Mouse (Mus musculus): Measurements from ENCODE around the gene Rbbp7.
"Not testable (repeated sequence)": the region's sequence is repeated elsewhere in the genome, so short reads cannot be mapped to it uniquely, and the experiment has no call there.

Gene Rbbp7

GRCm38 (mm10) chrX:162760115-162760942 lies at the start of gene Rbbp7:
Gene Rbbp7 (plus strand): TSS chrX:162760402.
- DNase-seq (ENCODE audit: low spot score) = peak; percentile 89

DNA sequence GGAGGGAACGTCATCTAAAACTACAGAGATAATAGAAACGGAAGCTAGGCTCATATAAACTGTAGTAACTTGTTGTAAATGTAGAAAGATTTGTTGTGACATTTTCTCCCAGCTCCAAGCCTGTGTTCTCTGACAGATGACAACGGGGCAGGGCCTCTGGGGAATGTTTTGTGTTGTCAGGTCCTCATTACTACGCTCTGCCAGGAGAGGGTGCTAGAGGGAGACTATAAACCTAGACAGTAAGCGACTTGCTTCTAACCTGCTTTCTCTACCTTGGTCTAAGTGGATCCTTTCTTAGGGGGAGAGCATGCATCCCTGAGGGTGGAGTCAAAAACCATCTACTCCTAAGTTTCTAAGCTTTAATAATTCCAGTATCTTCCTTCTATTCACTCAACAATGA lies 42.4 kb upstream of the Rbbp7 start:
- DNase-seq (ENCODE audit: low spot score) = peak; percentile 50

DNA sequence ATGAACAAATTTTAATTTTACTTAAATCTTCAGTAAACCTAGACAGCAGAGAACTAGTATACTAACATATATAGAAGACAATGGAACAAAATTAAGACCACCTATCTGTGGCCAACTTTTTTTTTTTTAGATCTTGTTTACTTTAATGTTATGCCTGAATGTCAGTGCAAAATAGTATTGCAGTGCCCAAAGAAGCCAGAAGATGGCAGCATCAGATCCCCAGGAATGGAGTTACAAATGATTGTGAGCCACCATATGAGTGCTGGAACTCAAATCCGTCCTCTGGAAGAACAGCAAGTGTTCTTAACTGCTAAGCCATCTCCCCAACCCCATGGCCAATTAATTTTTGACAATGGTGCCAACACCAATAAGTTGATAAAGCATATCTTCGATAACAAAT lies 40.6 kb upstream of the Rbbp7 start:
- peak; percentile 23 for DNase-seq (ENCODE audit: low spot score)

DNA sequence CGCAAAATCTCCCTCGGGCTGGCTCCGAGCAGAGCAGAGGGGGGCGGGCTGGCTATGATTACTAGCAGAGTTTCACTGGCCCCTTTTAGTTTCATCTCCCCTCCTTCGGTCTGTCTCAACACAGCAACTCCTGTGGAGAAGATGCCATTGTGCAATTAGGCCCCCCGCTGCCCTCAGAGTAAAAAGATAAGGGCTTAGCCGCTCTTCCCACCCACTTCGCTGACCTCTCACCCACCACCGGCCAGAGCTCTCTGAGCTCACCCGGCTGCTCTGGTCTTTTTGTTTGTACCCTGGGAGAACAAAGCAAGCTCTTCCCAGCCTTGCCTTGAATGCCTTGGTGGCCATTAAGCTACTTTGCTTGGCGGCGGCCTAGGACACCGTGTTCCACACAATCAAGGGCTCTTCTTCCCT lies 32.8 kb upstream of the Rbbp7 start:
- DNase-seq (ENCODE audit: low spot score) = no peak

- no peak for DNase-seq (ENCODE audit: low spot score)
Observed at GRCm38 (mm10) chrX:162727795-162728194, 32.4 kb upstream of the Rbbp7 start.

GRCm38 (mm10) chrX:162728228-162728627 lies 32.0 kb upstream of the Rbbp7 start:
- DNase-seq (ENCODE audit: low spot score) = no peak

DNA sequence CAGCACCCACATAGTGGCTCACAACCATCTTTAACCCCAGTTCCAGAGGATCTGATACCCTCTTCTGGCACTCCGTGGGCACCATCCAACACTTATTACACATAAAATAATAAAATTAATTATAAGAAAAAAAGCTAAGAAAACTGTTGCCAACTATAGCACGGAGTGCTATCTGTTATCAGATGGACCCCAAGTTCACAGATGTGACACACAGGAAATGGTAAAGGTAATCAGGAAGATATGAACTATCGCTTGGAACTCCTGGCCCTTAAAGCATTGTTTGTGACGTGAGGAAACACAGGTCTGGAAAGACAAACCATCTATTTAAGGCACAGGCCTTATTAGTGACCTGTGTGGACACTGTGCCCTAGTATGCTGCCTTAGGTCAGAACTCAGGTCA lies 30.2 kb upstream of the Rbbp7 start:
- no peak for DNase-seq (ENCODE audit: low spot score)

DNA sequence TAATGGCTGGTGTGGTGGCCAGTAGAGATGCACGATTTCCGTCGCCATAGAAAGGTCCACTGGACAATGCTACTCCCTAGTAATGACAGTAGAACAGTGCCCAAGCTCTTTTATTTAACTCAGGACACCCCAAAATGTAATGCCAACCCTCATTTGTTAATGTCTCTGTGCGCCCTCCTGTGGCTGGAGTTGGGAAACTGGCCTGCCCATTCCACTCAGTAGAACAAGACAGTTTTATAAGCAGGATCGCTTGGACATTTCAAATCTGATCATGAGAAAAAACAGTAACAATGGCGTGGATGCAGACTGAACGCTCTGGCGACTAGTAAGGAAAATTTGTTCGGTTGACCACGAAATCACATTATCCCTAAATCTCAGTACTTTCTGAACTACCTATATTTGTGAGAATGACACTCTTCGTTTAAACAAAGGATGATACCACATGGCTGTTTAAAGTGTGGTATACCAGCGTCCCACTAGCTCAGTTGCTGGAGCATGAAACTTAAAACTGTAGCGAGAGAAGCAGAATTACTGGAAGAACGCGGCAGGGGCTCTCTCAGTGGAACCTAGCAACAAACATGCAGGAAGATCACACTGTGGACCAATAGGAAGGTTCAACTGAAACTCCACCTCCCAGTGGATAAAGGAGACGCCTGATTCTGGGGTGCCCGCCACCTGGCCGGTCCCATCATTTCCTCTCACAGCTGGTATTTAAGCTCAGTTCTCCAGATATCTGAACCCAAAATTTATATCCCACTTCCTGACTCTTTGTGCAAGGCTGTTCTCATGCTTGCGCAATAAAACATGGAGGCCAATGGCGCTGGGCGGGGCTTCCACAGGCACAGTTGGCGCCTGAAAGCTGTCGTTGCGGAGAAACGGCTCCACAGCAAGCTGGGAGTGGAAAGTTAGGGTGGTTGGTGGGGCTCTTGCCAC lies 24.9 kb upstream of the Rbbp7 start:
- peak; percentile 65 for DNase-seq (ENCODE audit: low spot score)

DNA sequence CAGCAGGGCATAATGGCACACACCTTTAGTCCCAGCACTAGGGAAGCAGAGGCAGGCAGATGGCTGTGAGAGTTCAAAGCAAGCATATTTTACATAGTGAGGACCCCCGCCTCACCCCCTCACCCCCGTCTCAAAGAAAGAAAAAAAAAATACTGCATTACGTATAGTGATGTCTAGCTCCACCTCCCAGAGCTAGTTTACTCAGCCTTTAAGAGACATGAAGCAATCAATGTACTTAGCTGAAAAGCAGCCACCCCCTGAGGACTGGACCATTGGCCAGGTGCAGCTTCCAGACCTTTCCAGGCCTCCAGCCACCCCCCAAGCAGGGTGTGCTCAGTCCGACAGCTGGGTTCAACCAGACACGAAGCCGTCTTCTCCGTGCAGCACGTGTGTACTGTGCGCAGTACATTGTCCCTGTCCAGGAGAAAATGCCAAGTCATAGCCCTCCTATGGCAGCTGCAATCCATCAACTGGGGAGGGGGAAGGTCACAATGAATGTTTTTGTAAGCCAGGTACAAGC lies 24.0 kb upstream of the Rbbp7 start:
- no peak for DNase-seq (ENCODE audit: low spot score)

DNA sequence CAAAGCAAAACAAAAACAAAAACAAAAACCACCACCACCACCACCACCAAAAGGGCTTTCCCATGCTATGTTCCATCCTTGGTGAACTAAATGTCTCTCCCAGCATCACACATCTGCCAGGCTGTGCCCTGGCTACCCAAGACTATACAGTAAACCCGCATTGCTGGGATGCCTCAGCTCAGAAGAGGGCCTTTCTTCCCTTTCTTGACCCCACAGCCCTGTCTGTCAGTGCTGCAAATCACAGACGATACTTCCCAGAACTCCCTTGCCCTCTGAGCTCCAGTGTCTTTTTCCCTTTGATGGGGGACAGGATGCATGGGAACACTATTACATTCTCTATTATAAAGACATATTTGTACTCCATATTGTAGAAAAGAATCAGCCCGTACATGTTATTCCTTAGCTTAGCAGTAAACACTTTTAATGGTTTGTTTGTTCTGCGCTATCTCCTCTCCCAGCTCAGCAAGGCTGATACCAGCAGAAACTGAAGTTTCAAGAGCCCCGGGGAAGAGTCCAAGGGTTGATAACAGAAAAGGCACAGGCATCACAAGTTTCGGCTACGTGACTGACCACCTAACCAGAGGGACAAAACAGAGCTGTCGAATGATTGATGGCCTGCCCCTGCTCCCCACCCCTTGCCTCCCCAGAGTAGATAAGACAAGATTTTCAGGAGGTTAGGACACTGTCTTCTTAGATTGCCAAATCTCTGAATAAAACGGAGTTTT lies 11.3 kb upstream of the Rbbp7 start:
- no peak for DNase-seq (ENCODE audit: low spot score)

- DNase-seq (ENCODE audit: low spot score) = no peak
Observed at GRCm38 (mm10) chrX:162752418-162752817, 7.8 kb upstream of the Rbbp7 start.

DNA sequence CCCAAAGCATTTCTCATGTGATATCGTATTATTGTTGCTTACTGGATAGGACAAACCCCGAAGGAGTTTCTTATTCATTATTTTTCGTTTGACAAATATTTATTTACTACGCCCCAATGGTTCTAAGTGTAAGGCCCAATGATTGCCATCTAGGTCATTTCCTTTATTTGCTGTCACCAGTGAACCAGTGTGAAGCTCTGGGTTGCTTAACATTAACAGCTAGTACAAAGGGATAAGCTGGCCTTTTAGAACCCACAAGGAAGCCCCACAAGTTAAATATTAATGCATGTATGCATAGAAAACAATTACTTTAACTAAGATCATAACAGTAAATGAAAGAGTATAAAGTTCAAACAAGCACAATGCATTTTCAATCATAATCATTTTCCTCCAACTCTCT lies 5.9 kb upstream of the Rbbp7 start:
- no peak for DNase-seq (ENCODE audit: low spot score)

DNA sequence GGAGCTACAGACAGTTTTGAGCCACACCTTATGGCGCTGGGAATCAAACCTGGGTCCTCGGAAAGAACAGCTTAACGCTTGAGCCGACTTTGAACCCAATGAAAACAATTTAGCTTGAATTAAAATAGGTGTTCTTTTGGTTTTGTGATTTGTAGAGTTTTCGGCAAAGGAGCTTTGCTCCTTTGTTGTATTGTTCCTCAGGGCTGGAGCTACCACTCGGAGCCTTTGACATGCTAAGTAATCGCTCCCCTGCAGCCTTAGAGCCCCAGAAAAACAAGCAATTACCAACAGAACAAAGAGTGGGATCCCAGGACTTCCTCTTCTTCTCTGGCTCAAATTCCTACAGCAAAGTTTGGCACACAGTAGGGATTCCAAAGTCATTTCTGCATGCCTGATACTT lies 4.1 kb upstream of the Rbbp7 start:
- DNase-seq (ENCODE audit: low spot score) = no peak

DNA sequence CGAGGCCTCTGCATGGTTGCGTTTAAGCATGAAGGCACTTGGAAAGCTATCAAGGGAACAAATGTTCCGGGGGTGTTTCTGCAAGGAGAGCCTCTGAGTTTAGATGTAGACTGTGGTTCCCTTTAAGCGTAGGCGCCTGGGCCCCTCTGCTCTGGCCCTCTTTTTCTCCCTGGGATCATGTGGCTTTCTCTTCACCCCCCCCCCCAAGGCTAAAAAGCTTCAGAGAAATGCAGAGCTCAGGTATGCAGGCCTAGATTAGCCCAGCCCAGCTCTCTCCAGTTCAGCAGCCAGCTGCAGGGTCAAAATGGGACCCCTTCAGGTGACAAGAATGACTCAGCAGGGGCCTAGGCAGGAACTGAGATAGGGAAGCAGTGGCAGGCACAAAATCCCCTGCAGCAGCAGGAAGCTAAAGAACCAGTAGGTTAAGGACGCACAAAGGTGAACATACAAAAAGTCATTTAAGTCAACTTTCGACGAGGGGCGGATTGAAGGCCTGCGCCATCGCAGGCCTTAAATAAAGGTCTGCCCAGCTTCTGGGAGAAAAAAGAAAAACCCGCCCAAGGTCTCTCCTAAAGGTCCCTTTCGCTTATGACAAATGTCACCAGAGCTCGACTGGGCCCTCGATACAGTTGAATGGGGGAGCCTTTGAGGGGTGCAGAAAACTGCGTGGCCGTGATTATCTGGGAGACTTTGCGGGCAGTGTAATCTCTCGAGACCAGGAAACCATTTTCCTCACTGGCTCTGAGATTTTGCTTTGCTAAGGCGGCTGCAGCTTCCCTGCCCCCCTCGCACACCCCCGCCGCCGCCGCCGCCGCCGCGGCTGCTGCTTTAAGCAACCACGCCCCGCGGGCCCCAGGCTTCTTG lies 719 bp upstream of the Rbbp7 start:
- peak; percentile 55 for DNase-seq (ENCODE audit: low spot score)

GRCm38 (mm10) chrX:162760958-162761515 lies 835 bp downstream of the Rbbp7 start:
- DNase-seq (ENCODE audit: low spot score) = no peak

- DNase-seq (ENCODE audit: low spot score) = no peak
Observed at GRCm38 (mm10) chrX:162761716-162762395, 1.7 kb downstream of the Rbbp7 start.

- DNase-seq (ENCODE audit: low spot score) = no peak
Observed at GRCm38 (mm10) chrX:162770726-162771125, 10.5 kb downstream of the Rbbp7 start.

DNA sequence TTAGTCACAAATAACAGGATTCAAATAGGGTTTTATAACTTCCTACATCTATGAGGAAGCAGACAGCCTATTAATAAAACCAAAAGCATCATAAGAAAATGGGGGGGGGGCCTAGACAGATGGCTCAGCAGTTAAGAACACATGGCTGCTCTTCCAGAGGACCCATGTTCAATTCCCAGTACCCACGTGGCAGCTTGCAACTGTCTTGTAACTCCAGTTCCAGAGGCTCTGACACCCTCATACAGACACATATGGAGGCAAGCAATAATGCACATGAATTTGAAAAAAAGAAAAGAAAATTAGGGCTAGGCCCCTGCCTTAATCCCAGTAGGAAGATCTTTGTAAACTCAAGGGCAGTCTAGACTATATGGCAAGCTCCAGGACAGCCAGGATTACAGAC lies 28.2 kb downstream of the Rbbp7 start:
- DNase-seq (ENCODE audit: low spot score) = no peak

GRCm38 (mm10) chrX:162791392-162791791 lies 31.2 kb downstream of the Rbbp7 start:
- not testable (repeated sequence) for DNase-seq (ENCODE audit: low spot score)

- DNase-seq (ENCODE audit: low spot score) = peak; percentile 25
Observed at GRCm38 (mm10) chrX:162800371-162800770, 40.2 kb downstream of the Rbbp7 start.

All from layer of hippocampus, adult 11-12 months (tissue).